Mouse (Mus musculus) gastrocnemius, adult 18-20 months (tissue): Measurements from ENCODE around the gene Krt39. TPM values are rescaled to one million over a fixed set of nuclear protein-coding genes. Genes with fewer than 3 reads are reported as not detected.

Source experiments
- DNase-seq: peaks from one replicate; pipeline ENCODE4 v3.0.0; 2021; ENCODE audit warnings: low spot score
- long read RNA-seq, 2 experiments: library from polyadenylated mRNA; stranded (forward); transcript quantifications; one replicate each; pipeline ENCODE4 v2.0.0; 2021
- total RNA-seq, 2 experiments: library from RNA; stranded (reverse); gene quantifications; 2 replicates each; pipeline ENCODE4 v1.2.3; 2021

The Krt39 gene
- total RNA-seq, result not detected
- long read RNA-seq, experiment 1, result 0 reads
- long read RNA-seq, experiment 2, result 0 reads

DNA sequence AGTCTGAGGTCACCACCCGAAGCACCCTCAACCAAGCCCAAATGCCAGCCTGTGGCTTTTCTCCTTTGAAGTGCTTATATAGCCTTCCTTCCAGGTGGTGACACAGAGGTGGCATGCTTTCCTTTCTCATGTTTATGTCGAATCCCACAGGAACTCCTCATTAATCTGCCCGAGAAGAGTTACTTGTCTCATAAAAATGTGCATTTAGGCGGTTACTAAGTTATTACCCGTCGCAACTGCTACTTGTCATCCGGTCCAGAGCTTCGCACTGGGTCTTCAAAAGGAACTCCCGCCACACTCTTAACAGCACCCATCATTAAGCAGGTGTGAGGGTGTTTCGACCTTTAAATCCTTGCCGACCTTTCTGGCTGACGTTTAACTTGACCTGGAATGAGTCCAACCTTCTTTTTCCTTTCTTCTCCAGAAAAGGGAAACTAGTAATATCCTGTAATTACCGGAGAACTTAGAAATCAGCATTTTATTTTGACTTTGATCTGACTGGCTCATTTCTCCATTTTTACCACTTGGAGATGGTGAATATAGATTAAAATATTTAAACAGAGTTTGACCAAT is at the start of gene Krt39:
Krt39 (minus strand) TSS at position 51 of the 573 bp plus-strand sequence.
- no peak for DNase-seq

DNA sequence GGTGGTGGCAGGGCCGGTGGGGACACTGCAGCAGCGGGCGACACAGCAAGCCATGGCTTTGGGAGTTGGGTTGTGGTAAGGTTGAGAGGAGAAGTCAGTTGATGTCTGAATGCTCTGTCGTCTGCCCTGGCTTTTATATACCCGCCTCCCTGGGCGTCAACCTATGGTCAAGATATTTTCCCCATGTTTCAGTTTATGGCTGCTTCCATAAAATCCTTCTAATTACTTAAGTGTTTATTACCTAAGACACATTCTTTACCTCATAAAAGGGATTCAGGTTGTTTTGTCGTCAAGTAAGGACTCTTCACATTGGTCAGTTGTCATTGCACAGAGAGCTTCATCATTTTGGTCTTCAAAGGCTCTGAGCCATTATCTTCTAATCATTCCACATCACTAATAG is 45.4 kb upstream of the Krt39 start, which contains the start of gene Krtap3-1:
Krtap3-1 (minus strand) TSS at position 101 of the 400 bp plus-strand sequence.
- no peak for DNase-seq

DNA sequence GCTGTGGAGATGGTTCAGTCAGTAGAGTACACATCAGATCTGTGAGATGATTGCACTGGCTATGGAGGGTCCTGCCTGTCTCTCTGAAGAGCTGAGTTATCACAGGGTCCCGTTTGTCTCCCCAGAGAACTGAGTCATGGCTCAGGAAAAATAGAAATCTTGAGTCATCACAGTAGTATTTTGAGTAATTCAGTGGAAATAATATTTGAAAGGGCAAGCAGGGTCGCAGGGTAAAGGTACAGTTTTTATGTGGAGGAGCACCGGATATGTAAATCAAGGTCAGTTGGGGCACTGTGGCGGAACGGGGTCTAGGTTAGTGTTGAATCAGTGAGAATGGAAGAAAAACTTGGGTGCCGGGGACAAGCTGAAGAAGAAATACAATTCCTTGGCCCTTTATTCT is 41.4 kb upstream of the Krt39 start:
- DNase-seq, result no peak

DNA sequence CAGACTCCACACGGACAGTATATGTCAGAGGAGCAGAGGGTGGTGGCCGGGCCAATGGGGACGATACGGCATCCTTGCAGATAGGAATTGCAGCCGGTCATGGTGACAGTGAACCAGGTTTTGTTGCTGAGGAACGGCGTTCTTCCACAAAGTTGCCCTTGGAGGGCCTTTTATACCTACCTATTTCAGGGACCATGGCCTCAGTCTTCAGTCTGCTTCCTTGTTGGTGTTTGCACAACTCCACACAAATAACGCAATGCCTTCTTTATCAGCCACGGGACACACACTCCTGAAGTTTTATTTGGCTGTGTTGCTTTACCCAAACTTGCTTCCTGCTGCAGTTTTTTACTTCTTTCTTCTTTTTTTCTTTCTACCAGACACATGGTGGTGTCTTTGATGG is 38.2 kb upstream of the Krt39 start, which contains the start of gene Gm11939:
Gm11939 (minus strand) TSS at position 101 of the 400 bp plus-strand sequence.
- DNase-seq, result no peak

DNA sequence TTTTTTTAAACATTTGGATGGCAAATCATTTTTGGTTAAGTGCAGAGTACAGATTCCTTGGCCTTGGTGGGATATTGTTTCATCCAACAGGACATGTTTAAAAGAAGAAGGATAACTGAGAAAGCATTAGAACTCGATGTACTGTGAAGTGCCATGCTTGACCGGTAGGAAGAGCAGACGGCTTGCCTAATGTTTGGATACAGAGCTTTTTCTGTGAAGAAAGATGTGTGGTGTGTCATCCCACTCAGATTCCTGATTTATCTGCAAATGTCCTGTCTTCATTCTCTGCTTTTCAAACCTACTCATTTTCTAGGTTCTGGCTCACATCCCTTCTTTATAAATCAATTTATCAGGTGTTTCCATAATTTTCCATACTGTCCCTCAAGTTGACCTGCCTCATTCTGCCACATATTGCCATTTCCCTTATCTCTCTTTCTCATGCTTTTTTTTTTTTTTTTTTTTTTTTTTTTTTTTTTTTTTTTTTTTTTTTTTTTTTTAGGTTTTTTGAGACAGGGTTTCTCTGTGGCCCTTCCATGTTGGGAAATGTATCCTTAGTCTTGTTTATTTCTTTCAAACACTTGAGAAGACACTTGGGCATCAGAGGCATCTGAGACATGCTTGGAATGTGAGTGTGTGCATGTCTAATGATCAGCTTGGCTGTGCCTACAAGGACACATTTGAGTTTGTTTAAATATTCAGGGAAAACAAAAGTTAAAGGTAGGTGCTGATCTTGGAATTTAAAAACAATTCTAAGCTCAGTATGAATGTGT is 37.0 kb upstream of the Krt39 start:
- no peak for DNase-seq

DNA sequence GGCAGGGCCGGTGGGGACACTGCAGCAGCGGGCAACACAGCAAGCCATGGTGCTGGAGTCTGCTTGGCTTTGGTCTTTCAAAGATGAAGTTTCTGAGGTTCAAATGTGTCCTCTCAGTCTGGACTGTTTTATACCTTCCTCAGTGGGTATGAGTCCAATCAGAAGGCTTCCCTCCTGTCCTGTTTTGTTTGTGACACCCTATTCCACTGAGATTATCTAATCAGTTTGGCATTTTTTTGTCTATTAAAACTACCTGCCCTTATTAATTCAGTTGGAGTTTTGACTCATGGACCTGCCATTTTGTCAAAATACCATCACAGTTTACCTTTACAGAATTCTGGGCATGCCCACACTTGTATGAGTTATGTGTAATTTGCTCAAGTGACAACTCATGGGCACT is 35.6 kb upstream of the Krt39 start, which contains the start of gene Krtap3-2:
Krtap3-2 (minus strand) TSS at position 101 of the 400 bp plus-strand sequence.
- DNase-seq, result no peak

DNA sequence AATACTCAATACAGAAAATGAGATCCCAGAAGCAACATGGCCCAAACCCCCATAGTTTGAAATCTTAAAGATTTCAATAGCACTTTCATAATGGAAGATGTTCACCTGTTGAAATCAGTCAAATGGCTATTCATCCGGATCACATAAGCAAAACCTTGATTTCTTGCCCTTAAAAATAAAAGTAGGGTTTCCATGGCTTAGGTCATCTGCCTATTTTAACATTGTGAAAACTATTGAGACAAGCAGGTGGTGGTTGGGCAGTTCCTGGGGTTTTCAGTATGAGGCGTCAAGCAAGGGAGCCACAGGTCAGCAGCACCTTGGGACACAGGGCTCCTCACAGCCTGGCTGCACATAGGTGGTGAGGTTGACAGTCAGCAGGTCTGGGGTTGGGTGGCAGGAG is 35.1 kb upstream of the Krt39 start:
- no peak for DNase-seq

DNA sequence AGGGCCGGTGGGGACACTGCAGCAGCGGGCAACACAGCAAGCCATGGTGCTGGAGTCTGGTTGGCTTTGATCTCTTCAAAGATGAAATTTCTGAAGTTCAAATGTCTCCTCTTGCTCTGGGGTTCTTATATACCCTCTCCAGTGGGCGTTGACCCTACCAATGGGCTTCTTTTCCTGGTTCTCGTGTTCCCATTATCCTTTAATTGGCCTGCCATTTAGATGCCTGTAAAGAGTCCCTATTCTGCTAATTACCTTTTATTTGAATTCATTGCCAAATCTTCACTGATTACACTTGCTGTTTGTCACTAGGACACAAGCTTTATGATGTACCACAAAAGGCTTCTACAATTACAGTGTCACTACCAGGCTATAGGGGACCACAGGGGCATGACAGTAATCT is 29.6 kb upstream of the Krt39 start, which contains the start of gene Krtap3-3:
Krtap3-3 (minus strand) TSS at position 101 of the 400 bp plus-strand sequence.
- no peak for DNase-seq

DNA sequence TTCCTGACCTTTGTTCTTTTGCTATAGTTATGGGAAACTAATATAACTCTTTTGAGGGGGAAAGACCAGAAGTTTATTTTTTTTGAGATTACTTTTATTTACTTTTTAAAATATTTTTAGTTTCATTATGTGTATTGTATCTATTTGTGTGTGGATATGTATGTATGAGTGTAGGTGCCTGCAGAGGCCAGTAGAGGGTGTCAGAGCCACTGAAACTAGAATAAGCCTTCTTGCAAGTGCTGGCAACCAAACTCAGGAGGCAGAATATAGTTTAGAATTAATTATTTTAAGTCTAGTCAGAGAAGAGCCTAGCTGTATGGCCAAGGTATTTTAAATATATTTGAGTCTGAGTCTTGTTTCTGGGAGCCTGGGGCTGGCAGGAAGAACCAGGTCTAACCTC is 26.8 kb upstream of the Krt39 start:
- DNase-seq, result no peak

DNA sequence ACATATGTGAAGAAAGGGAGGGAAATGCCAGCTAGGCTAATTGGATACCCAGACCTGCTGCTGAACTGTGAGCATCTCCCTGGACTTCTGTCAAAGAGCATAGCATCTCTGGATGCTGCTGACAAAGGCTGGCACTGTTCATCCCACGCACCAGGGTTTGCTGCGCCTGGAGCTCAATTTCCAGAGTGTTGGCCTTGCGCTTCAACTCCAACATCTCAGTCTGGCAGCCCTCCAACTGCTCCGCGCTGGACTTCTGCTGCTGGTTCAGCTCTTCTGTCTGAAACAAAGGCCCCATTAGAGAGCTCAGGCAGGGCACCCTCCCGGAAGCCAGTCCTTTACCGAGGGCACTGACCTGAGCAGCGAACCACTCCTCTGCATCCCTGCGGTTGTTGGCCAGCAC is 18.6 kb upstream of the Krt39 start:
- no peak for DNase-seq

DNA sequence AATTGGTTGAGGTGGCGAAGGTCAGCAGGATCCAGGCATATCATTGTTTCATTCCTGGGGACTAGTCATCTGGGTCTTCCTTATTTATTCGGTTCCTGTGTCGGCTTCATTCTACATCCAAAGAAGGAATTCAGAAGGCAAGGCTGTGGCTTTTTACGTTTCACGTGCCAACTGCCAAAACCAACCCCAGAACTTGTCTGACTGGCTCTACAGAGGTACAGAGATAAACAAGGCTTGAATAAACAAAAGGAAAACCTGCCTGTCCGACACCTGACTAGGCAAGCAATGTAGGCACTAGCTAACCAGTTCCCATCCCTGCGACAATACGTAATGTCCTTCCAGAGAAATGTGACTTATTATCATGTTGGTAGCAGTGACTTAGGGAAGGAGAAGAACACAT is 7.0 kb downstream of the Krt39 start:
- no peak for DNase-seq

DNA sequence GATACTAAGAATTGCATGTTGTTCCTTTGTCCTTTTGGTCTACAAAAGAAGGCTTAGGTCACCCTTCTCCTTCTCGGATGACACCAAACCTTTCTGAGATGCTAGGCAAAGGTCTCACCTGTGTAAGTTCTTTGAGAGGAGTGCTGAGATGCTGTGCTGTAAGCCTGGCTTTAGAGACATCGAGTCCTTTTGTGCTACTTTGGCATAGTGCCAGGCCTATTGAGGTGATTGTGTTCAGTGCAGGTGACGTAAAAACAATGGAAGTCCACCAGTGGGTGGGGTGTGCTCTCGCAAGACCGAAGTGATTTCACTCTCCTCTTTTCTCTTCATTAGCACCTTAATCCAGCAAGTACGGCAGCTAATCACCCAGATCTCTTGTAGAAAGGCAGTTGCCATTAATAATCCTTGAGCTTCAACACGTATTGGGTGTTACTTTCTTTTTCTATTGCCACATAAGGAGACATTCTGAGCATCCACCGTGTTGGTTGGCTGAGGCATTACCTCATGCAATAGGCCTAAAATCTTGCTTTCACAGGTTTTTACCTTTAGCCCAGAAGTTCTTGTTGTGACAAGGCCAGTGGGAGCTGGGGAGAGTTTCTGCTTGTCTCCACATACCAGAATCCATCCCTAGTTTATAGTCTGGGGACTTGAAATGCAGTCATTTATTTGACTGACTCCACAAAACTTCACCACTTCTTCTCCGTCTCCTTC is 20.9 kb downstream of the Krt39 start:
- no peak for DNase-seq

DNA sequence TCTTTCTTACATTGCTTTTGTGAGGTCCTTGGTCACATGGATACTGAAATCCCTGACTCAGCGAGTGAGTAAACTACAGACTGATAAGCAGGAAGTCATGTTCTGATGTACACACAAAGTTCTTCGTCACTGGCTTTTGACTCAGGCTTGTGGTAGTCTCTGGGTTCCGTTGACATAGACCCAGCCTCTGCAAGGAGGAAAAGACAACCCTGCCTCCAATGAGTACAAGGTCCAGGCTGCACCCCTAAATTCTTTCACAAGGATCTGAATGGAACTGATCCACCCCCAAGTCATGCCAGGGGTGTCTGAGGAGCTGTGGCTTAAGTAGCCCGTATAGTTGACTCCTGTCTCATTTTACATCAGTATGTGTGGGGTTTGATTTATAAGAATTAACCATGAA is 24.7 kb downstream of the Krt39 start:
- DNase-seq, result no peak

DNA sequence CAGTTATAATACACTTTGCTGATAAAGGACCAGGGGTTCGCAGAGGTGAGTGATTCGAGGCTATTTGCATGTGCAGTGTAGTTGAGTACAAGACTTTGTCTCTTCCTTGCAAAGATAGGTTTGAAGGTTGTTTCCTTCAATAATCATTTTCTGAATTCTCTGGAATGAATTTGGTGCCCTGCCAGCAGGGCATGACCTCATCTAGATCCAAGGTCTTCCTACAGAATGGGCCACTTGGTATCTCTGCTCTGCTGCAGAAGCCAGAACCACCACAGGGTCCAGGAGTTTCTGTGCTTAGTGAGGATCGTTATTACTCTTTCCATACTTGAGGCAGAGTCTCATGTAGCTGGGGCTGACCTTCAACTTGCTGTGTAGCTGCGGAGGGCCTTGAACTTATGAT is 26.4 kb downstream of the Krt39 start:
- no peak for DNase-seq

DNA sequence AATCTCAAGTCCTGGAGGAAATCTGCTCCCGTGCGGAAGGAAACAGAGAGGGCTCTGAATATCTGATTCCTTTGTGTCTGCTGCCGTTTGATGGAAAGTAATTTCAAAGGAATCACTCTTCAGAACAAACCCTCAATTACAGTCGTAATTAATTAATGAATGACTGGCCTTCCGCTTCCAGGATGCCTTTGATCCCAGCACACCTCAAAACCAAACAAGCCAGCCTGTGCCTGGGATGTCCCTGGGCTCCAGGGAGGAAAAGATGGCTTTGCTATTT is 27.6 kb downstream of the Krt39 start:
- no peak for DNase-seq

DNA sequence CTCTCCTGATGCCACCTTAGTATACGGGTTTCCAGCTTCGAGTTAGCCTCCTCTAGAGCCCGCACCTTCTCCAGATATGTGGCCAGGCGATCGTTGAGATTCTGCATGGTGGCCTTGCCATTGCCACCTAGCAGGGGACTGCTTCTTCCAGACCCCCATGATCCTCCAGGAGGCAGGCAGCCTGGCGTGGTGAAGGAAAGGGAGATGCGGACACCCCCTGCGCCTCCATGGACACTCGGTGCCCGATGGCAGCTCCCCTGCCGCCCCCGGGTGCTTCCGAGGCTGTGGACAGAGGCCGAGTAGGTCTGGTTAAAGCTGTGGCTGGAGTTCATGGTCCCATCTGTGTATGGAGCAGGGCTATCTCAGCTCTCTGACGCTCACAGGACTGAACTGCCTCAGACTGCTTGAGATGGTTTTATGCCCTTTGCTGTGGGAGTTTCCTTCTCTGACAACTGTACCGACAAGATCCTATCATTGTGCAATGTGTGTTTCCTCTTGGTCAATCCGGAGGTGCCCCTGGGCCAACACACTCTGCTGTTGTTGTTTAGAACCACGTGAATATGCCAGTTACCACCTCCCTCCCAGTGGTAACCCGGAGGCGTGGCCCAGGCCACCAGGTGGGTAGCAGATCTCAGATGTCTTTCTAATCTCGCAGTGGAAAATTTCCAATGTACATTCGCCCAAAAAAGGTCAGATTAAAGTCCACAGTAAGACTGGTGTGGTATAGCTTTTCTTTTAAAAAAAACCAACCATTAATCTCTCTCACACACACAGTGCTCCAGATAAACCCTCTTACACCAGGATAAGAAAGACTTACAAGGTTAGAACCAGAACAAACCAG is 28.2 kb downstream of the Krt39 start, which contains the start of gene Krt23:
Krt23 (minus strand) TSS at position 405 of the 841 bp plus-strand sequence.
- DNase-seq, result no peak

DNA sequence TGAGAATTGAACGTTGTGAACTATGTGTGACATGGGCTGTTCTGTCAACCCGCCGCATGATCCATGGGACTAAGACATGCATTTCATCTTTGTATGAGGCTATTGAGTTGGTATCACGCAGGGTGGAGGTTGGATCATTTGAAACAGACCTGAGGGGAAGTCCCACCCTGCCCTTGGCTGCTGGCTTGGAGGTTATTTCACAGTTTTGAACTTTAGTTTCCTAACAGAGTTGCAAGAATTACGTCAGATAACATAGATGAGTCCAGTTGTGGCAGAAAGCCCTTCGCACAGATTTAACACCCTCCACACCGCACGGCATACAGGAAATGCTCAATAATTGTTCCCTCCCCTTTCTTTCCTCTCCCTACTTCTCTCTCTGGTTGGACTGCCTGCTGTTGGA is 30.1 kb downstream of the Krt39 start:
- DNase-seq, result no peak

DNA sequence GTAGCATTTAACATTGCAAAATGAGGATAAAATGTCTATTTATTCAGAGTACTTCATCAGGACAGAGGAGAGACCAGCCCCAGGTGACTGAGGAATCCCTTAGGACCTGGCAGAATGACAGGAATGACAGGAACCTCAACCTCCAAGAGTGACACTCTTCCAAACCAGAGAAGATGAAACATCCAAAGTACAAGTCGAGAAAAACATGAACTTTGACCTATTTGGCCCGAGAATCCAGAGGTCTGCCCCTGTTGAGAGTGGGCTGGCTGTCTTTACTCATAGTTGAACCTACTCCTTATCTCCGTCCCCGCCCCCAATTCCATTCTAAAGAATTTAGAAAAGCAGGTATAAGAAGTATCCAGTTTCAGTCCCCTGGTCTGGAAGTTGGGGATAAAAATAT is 30.5 kb downstream of the Krt39 start:
- DNase-seq, result no peak

DNA sequence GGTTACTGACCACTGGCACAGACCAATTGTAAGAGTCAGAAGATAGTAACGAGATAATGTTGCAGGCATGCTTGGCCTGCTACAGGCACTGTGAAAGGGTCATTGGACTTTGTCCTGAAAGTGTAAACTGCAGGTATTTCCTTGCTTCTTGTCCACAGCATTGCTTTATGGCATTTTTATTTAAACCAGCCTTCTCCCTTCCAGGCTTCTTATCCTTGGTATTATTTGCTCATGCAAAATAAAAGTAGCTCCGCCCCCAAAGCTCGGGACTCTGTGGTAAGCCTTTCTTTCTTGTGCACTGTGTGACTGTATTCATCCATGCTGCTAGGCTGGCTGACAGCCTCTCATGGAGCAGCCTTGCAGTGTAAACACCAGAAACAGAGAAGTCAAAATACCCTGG is 31.9 kb downstream of the Krt39 start:
- no peak for DNase-seq

DNA sequence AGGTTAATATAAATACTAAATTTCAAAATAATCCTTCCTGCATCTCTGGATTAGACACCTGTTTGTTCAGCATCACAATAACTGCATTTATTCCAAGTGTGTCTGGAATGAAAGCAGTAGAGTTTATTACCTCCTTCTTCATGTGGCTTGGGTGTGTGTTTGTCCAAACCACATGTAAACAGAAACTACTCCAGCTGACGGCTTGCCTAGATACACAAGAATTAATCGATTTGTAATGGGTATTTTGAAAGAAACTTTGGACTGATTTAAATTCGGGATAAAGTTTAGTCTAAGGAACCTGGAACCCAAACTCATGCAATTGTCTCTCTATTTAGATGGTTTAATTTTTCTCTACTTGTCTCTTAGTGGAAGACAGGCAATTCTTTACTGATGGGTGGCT is 46.2 kb downstream of the Krt39 start:
- DNase-seq, result no peak

DNA sequence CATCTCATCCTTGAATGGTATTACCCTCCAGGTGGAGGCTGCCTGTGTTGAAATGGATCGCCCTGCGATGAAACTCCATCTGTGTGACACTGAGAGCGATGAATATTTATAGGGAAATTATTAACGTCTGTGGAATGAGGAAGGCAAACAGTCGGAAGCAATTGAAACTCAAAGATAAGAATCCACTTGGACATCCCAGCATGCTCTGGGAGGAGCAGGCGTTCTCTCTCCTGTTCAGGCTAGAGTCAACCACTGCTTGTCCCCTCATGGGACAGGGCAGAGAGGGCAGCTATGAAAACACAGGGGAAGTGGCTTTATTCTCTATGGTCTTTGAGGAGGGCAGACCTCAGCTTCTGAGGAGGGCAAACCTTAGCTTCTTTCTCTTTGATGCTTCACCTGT is 47.7 kb downstream of the Krt39 start:
- no peak for DNase-seq

DNA sequence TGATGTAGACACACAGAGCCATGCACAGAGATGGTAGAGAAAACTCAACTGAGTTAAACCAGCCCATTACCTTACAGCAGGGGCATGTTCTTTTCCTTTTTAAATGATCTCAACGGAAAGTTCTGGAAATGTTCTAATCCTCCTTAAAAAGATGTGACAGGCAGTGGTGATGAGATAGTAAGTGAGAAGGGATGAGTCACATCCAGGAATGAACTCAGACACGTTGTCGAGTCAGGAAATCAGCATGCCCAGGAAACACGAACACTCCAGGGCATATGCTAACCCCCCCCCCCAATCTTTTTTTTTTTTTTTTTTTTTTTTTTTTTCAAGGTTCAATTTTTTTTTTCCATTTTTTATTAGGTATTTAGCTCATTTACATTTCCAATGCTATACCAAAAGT is 48.7 kb downstream of the Krt39 start:
- no peak for DNase-seq
